ENCODE assay signal across 8 mouse cellular contexts in the genomic region with DNA sequence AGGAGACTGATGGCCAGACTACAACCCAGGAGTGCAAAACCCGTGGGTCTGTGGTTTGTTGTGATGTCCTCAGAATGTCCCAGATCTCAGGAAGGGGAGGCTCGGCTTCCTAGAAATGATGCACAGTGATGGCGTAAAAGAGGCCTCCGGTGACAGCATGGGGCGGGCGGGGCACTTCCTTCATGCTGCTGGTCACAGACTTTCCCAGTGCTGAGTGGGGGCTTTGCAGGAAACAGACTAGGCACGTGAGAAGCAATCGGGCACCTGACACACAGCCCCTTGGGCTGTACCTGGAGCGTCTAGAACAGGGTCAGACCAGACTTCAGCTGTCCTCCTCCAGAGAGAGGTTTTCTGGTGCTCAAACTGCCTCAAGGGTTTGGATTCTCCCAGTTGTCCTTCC. TPM values are rescaled to one million over a fixed set of nuclear protein-coding genes. Genes with fewer than 3 reads are reported as not detected.
DNase-seq lines count a peak whose midpoint lies in the region; ATAC-seq and TF ChIP-seq lines count a peak whose summit lies in the region.

No protein-coding gene starts in this region.

- H3K9me3 ChIP-seq in hindbrain, postnatal 0 days (ENCODE audit: low read length): no peaks in the 10 kb centered on the region
- H3K9me3 ChIP-seq in hindbrain, embryonic 10.5 days: no peaks in the 10 kb centered on the region

- 0 out of 2 replicates have a peak, but pooled peaks cover 3% of the 10 kb centered on the region for H3K36me3 ChIP-seq in hindbrain, postnatal 0 days (ENCODE audit: insufficient read depth, low read length)
- peaks cover 13% of the 10 kb centered on the region for H3K36me3 ChIP-seq in hindbrain, embryonic 10.5 days

- H3K27ac ChIP-seq in hindbrain, postnatal 0 days: no peak overlapping the region
- H3K27ac ChIP-seq in hindbrain, embryonic 10.5 days: no peak overlapping the region

- no peaks in the 10 kb centered on the region for H3K27me3 ChIP-seq in hindbrain, postnatal 0 days (ENCODE audit: insufficient read depth, low read length)
- H3K27me3 ChIP-seq in hindbrain, embryonic 10.5 days (ENCODE audit: insufficient read depth, poor library complexity, severe bottlenecking): no peaks in the 10 kb centered on the region

- H3K4me2 ChIP-seq in hindbrain, postnatal 0 days (ENCODE audit: low read depth, low read length): no peak overlapping the region

- no peak overlapping the region for H3K4me3 ChIP-seq in hindbrain, postnatal 0 days (ENCODE audit: low read length)
- no peak overlapping the region for H3K4me3 ChIP-seq in hindbrain, embryonic 10.5 days

- H3K9ac ChIP-seq in hindbrain, postnatal 0 days (replicated peaks; ENCODE audit: low read length): no peak overlapping the region

- 49% methylated on average over 9 of the region's 9 CpGs for WGBS in hindbrain, postnatal 0 days
- 59% methylated on average over 9 of the region's 9 CpGs for WGBS in hindbrain, embryonic 10.5 days

- DNase-seq in hindbrain, postnatal 0 days (ENCODE audit: low spot score): no peak
- DNase-seq in hindbrain, embryonic 10.5 days (ENCODE audit: low spot score): no peak
- peak; percentile 78 for DNase-seq in T-cell, adult 2 months (ENCODE audit: low spot score)
- DNase-seq in induced T-regulatory cell, adult 2 months (ENCODE audit: low read depth): peak; percentile 90
- no peak for DNase-seq in frontal cortex, postnatal 14 days (ENCODE audit: low spot score in 2 of 2)
- DNase-seq in adipocyte (ENCODE audit: low spot score): no peak
- DNase-seq in frontal cortex, postnatal 10 days (ENCODE audit: low spot score in 2 of 2): no peak

- peaks cover 6% of the 10 kb centered on the region; the same call in 1 of the 2 replicates for H3K4me1 ChIP-seq in hindbrain, postnatal 0 days (ENCODE audit: insufficient read depth, low read length)
- H3K4me1 ChIP-seq in hindbrain, embryonic 10.5 days (replicated peaks): no peaks in the 10 kb centered on the region

- TF ChIP-seq CTCF in hindbrain, postnatal 0 days (IDR thresholded peaks at IDR 0.05; ENCODE audit: low read depth): no peak

- ATAC-seq in hindbrain, postnatal 0 days: peak; percentile 28; the same call in 1 of the 2 replicates
- 0 out of 2 replicates have a peak, but pooled peaks have one; percentile 18 for ATAC-seq in megakaryocyte-erythroid progenitor cell, adult 5-6 weeks (replicated peaks; ENCODE audit: low FRiP score, low TSS enrichment, poor library complexity, severe bottlenecking)

RNA-seq across cellular contexts. Expression of gene Pcbp1, which starts 44.7 kb away (rescaled TPM):
- 61.7 and 71.3 TPM in 2 replicates for total RNA-seq in hindbrain, postnatal 0 days (2014; rRNA removed)
- polyA plus RNA-seq in hindbrain, postnatal 0 days (2015; fragmentation: Nextera tagmentation; extraction: Ambion mirVana): 300 and 303 TPM in 2 replicates
- 478 and 520 TPM in 2 replicates for polyA plus RNA-seq in hindbrain, embryonic 10.5 days (2016; fragmentation: Nextera tagmentation; extraction: Ambion mirVana)
- total RNA-seq in megakaryocyte-erythroid progenitor cell, adult 5-6 weeks (2014; fragmentation: Nextera tagmentation): 289 and 315 TPM in 2 replicates
- total RNA-seq in megakaryocyte-erythroid progenitor cell, adult 5-6 weeks (2017): 118 and 123 TPM in 2 replicates

RNA-seq across cellular contexts. Expression of gene Asprv1, which starts 57.1 kb away (rescaled TPM):
- 0.22 and 0.73 TPM in 2 replicates for total RNA-seq in hindbrain, postnatal 0 days (2014; rRNA removed)
- polyA plus RNA-seq in hindbrain, postnatal 0 days (2015; fragmentation: Nextera tagmentation; extraction: Ambion mirVana): 0.99 and 1.0 TPM in 2 replicates
- 0.71 TPM in 2 replicates for polyA plus RNA-seq in hindbrain, embryonic 10.5 days (2016; fragmentation: Nextera tagmentation; extraction: Ambion mirVana)
- total RNA-seq in megakaryocyte-erythroid progenitor cell, adult 5-6 weeks (2014; fragmentation: Nextera tagmentation): not detected in 2 replicates
- total RNA-seq in megakaryocyte-erythroid progenitor cell, adult 5-6 weeks (2017): not detected in 2 replicates

Comparison
In these comparisons a context has a peak if more than half of its experiments do, and no peak if none do; other contexts are left out.
1. DNase-seq: peak in T-cell, adult 2 months (single experiment) and induced T-regulatory cell, adult 2 months (single experiment); none in hindbrain, postnatal 0 days (single experiment), hindbrain, embryonic 10.5 days (single experiment), frontal cortex, postnatal 14 days (0 of 2), adipocyte (single experiment) and frontal cortex, postnatal 10 days (0 of 2).